Mouse (Mus musculus) midbrain, embryonic 16.5 days (tissue): Measurements from ENCODE around the gene Gm20388. TPM values are rescaled to one million over a fixed set of nuclear protein-coding genes. Genes with fewer than 3 reads are reported as not detected.
A peak's percentile ranks its signal among the peaks of the same experiment; 100 is the strongest.

Experiments used
- ATAC-seq: fragments of 200-750 bp; cut with Nextera tagmentation; 2 replicates; pipeline ENCODE4 v1.8.0; 2017; ENCODE audit warnings: moderate TSS enrichment
- H3K27ac ChIP-seq: fragments of 300-500 bp; sonication (generic); 2 replicates; pipeline ENCODE4 v1.5.1; 2014; ENCODE audit warnings: mild to moderate bottlenecking, low read length, mixed read lengths
- H3K27me3 ChIP-seq: fragments of 300-500 bp; sonication (generic); 2 replicates; pipeline ENCODE4 v1.6.1; 2014; ENCODE audit warnings: low read depth, low read length, mixed read lengths; ENCODE audit not compliant: control insufficient read depth, insufficient read depth
- H3K36me3 ChIP-seq: fragments of 300-500 bp; sonication (generic); 2 replicates; pipeline ENCODE4 v1.6.1; 2014; ENCODE audit warnings: mild to moderate bottlenecking, low read length, moderate library complexity, mixed read lengths; ENCODE audit not compliant: control insufficient read depth, insufficient read depth
- H3K4me1 ChIP-seq: fragments of 300-500 bp; sonication (generic); 2 replicates; pipeline ENCODE4 v1.6.1; 2014; ENCODE audit warnings: mild to moderate bottlenecking, low read length, mixed read lengths; ENCODE audit not compliant: control insufficient read depth, insufficient read depth
- H3K4me2 ChIP-seq: fragments of 300-500 bp; sonication (generic); 2 replicates; pipeline ENCODE4 v1.6.1; 2014; ENCODE audit warnings: mild to moderate bottlenecking, low read length, mixed read lengths
- H3K4me3 ChIP-seq: fragments of 300-500 bp; sonication (generic); 2 replicates; pipeline ENCODE4 v1.5.1; 2014; ENCODE audit warnings: low read depth, mild to moderate bottlenecking, low read length, moderate library complexity, mixed read lengths
- H3K9ac ChIP-seq: fragments of 300-500 bp; sonication (generic); 2 replicates; pipeline ENCODE4 v1.6.1; 2014; ENCODE audit warnings: low read depth, low read length, mixed read lengths
- H3K9me3 ChIP-seq: fragments of 300-500 bp; sonication (generic); replicated peaks from 2 replicates; pipeline ENCODE4 v1.6.1; 2014; ENCODE audit warnings: mild to moderate bottlenecking, low read length, mixed read lengths; ENCODE audit not compliant: control insufficient read depth, poor library complexity, severe bottlenecking
- WGBS: fragments of 180-500 bp; shearing (Covaris S2); extraction: QIAGEN DNeasy Blood & Tissue Kit; methylation state at CpG from one replicate; pipeline ENCODE4 v1.1.7; 2014; 5-methylcytosine and 5-hydroxymethylcytosine counted together
- polyA plus RNA-seq: library from polyadenylated mRNA; unstranded; fragments of >200 nt; fragmentation: Nextera tagmentation; extraction: Ambion mirVana; gene quantifications from 2 replicates; pipeline ENCODE4 v1.2.1, GENCODE M21; 2015

The Gm20388 gene
- polyA plus RNA-seq, 1 experiment from 2014 or later = 7.5 TPM

DNA sequence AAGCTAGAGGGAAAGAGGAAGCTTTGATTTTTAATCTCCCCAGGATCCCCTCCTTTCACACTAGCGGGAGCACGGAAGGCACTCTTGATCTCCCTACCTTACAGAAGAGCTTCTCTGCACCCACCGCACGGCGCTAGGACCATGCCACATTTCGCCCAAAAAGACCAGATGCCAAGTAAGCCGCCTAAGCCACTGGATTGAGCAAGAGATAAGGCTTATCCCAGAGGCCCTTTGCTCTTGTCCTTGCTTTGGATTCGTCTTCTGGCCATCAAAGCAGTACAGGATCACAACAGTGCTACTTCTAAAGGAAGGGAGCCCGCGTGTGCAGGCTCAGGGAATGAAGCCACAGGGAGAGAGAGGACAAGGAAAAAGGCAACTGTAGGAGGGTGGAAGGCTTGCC is 184.2 kb downstream of the Gm20388 start:
- Histone ChIP-seq H3K27me3 (no peaks in the 10 kb centered on the region), H3K4me3 (no peak overlapping the region), H3K27ac (no peak overlapping the region), H3K4me2 (no peak overlapping the region), H3K9me3 (no peaks in the 10 kb centered on the region), H3K4me1 (peaks cover 7% of the 10 kb centered on the region), H3K9ac (no peak overlapping the region), H3K36me3 (peaks cover 18% of the 10 kb centered on the region)
- ATAC-seq = no peak
- 83% methylated on average over 10 of the region's 10 CpGs for WGBS

DNA sequence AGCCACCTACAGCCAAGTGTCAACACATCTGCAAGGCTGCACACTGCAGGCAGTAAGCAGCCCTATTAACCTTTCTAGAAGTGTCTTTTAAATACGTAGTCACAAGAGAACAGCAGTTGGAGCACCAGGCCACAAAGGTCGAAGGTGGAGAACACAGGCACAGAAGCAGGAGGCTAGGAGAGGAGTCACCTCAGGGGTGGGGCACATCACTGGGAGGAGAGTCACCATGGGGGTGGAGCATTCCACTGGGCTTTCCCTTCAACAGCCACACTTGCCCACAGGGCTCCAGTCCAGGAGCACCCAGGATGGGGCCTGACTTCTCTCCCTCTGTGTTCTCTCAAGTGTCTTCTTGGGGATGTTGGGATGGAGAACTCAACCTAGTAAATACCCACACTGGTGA is 185.8 kb downstream of the Gm20388 start:
- H3K4me1 ChIP-seq = peaks cover 15% of the 10 kb centered on the region
- H3K4me3 ChIP-seq = no peak overlapping the region
- WGBS = 92% methylated on average over 2 of the region's 2 CpGs
- H3K27me3 ChIP-seq = no peaks in the 10 kb centered on the region
- H3K9me3 ChIP-seq = no peaks in the 10 kb centered on the region
- no peak overlapping the region for H3K4me2 ChIP-seq
- no peak for ATAC-seq
- H3K27ac ChIP-seq = no peak overlapping the region
- peaks cover 6% of the 10 kb centered on the region; the same call in 1 of the 2 replicates for H3K36me3 ChIP-seq
- no peak overlapping the region for H3K9ac ChIP-seq

DNA sequence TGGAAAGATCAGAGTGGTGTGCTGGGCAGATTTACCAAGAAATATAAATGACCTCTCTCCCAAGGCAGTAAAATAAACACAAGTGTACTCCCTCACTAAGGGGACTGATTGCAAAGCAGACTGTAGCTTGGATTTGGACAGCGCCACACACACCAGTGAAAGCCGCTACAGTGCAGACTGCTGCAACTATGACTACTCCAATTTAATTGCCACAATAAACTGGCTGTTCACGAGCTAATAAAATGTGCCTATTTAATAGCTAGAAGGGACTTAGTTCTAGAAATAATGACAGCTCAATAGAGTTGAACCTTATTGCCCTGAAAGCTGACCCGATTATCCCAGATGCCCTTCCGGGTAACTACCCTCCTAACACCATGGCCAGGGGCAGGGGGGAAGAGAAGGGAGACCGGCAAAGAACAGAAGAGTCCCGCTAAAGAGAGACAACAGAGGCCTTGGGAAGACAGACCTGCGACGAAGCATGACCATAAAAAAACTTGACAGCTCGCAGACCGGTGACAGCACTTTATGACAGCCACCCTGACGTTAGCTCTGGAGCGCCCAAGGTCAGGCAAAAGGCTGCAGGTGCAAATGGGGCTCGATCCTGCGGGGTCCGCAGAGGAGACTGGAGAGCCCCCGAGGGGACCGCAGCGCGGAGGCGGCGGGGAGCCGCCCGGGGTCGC is 189.9 kb downstream of the Gm20388 start:
- H3K36me3 ChIP-seq = no peaks in the 10 kb centered on the region
- no peaks in the 10 kb centered on the region for H3K27me3 ChIP-seq
- peak overlapping the region; percentile 96 for H3K4me3 ChIP-seq
- peak; percentile 3; the same call in 1 of the 2 replicates for ATAC-seq
- peak overlapping the region; percentile 94 for H3K9ac ChIP-seq
- H3K4me2 ChIP-seq = peak overlapping the region; percentile 94
- WGBS = 7% methylated on average over 25 of the region's 25 CpGs
- H3K27ac ChIP-seq = peak overlapping the region; percentile 95
- peaks cover 25% of the 10 kb centered on the region for H3K4me1 ChIP-seq
- no peaks in the 10 kb centered on the region for H3K9me3 ChIP-seq

DNA sequence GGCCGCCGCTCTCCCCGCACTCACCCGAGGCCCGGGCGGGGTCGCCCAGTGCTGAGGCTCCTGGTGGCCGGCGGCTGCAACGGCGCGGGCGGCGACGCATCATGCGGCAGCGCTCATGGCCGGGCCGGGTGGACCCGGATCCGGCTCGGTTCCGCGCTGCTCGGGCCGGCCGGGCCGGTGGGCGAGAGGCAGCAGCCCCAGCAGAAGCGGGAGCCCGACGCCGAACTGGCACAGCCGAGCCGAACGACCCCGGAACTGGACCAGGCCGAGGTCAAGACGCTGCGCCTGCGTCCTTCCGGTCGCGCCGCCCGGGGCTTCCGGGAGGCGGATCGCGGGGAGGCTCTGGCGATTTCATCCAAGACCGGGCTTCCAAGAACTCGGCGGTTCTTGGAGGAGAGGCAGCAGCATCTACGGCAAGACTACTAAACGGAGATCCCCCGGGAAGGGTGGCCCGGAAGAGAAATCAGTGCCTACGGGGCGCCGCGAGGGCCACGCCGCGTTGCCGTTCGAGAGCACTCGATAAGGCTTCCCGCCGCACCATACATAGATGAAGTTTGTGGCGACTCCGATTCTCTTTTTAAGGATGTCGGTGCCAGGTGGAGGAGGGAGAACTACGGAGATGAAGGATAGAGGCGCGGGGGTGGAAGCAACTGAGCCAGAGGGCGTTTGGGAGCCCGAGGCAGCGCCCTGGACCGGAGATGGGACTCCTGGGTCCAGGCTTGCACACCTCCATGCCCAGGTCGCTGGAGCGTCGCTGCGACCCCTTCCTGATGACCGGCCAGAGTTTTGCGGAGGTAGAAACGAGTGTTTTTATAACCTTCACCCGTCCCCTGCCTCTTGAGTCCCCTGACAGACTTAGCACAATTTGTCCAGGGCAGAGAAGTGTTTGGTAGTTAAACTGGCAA is 190.7 kb downstream of the Gm20388 start, which contains the start of gene Zdhhc7:
Gene Zdhhc7, minus strand, starts transcription at position 415 of the 905 bp plus-strand sequence.
- H3K9ac ChIP-seq = peak within 1 kb of the TSS; percentile 94
- H3K4me1 ChIP-seq = peaks cover 25% of the 10 kb centered on the region
- H3K27me3 ChIP-seq = no peaks in the 10 kb centered on the region
- no peaks in the 10 kb centered on the region for H3K9me3 ChIP-seq
- ATAC-seq = peak; percentile 90
- under 1% methylated on average over 81 of the region's 88 CpGs for WGBS
- H3K36me3 ChIP-seq = no peaks in the 10 kb centered on the region
- H3K4me2 ChIP-seq = peak within 1 kb of the TSS; percentile 94
- H3K27ac ChIP-seq = peak within 1 kb of the TSS; percentile 95
- H3K4me3 ChIP-seq = peak within 1 kb of the TSS; percentile 96

DNA sequence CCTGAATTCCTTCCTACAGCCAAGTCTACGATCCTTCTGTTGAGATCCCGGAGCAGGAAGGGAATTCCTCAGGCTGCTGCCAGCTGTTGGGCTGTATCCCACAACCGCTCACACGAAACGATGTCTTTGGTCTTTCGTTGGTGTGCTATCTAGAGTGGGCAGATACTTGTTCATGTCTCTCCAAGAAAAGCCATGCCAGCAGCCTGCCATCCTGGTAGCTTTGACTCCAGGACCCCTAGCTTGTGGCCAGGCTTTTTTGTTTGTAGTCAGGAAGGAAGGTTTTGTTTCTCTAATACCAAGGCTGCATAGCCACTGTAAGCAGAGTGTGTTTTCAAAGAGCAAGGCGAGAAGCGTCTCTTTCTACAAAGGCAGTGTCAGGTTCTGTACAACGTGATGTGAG is 193.3 kb downstream of the Gm20388 start:
- H3K27ac ChIP-seq = no peak overlapping the region
- 93% methylated on average over 9 of the region's 9 CpGs for WGBS
- H3K27me3 ChIP-seq = no peaks in the 10 kb centered on the region
- no peak overlapping the region for H3K4me3 ChIP-seq
- no peak overlapping the region for H3K4me2 ChIP-seq
- H3K9ac ChIP-seq = no peak overlapping the region
- no peak for ATAC-seq
- H3K36me3 ChIP-seq = no peaks in the 10 kb centered on the region
- H3K9me3 ChIP-seq = no peaks in the 10 kb centered on the region
- peaks cover 23% of the 10 kb centered on the region for H3K4me1 ChIP-seq

DNA sequence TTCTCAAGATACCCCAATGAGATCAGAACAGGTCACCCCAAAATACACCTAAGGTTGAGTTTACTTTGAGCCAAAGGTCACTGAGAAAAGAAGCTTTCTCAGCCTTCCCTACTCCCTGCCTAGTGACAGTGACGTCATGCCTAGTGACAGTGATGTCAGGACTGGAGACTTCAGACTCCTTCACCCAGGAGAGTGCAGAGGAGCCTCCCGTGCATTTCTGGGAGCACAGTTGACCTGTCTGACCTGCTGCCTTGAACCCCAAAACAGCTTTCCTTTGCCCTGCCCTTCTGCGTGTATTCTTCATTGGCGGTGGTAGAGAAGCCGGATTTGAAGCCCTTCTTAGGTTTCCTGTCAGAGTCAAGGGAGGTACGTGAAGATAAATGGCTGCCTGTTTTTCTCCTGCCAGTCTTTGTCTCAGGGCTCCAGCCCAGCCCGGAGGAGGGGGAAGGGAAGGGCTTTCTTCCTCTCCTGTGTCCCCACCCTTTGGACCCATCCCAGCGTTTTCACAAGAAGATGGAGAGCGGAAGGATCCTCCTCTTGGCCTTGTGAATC is 194.2 kb downstream of the Gm20388 start:
- Histone ChIP-seq H3K4me1 (peaks cover 18% of the 10 kb centered on the region), H3K4me2 (no peak overlapping the region), H3K9ac (no peak overlapping the region), H3K27ac (no peak overlapping the region), H3K36me3 (no peaks in the 10 kb centered on the region), H3K27me3 (no peaks in the 10 kb centered on the region), H3K4me3 (no peak overlapping the region), H3K9me3 (no peaks in the 10 kb centered on the region)
- WGBS = 72% methylated on average over 9 of the region's 9 CpGs
- ATAC-seq = no peak

DNA sequence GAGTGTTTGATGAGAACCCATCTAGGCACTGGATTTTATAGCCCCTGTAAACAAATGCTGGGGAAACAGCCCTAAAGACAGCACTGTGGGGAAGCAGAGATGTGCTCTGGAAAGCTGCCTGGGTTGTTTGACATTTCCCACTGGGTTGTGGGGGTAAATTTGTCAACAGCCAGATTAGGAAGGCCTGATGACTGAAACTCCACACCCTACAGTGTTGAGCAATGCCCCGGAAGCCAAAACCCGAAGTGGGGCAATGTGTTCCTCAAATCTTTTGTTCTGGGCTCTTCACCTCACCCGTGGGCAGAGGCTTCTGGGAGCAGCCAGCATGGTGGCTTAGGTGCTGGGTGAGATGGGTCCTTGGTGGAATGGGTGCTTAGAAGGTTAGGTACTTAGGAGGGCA is 198.5 kb downstream of the Gm20388 start:
- Histone ChIP-seq H3K4me3 (no peak overlapping the region), H3K9me3 (no peaks in the 10 kb centered on the region), H3K4me1 (peaks cover 6% of the 10 kb centered on the region; the same call in 1 of the 2 replicates), H3K4me2 (no peak overlapping the region), H3K27ac (no peak overlapping the region), H3K9ac (no peak overlapping the region), H3K27me3 (no peaks in the 10 kb centered on the region), H3K36me3 (no peaks in the 10 kb centered on the region)
- WGBS = 67% methylated on average over 3 of the region's 3 CpGs
- no peak for ATAC-seq

DNA sequence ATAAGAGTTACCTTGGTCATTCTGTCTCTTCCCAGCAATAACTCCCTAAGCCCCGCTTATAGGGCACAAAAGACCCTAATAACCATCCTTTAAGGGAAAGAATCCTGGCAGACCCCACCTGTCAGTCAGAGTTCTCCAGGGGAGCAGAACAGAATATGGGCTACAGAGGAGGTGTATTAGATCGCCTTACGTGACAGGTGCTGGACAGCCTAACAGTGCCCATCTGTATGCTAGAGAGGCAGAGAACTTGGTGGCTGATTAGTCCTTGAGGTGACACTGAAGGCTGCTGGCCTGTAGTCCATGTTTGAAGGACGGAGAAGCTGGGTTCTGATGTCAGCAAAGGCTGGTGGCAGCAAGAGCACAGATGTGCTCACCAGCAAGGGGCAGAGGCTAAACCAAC is 200.3 kb downstream of the Gm20388 start:
- no peaks in the 10 kb centered on the region for H3K9me3 ChIP-seq
- H3K9ac ChIP-seq = no peak overlapping the region
- no peak overlapping the region for H3K4me3 ChIP-seq
- no peaks in the 10 kb centered on the region for H3K36me3 ChIP-seq
- H3K4me2 ChIP-seq = no peak overlapping the region
- no peak for ATAC-seq
- WGBS = 87% methylated on average over 4 of the region's 4 CpGs
- peaks cover 10% of the 10 kb centered on the region; the same call in 1 of the 2 replicates for H3K4me1 ChIP-seq
- no peaks in the 10 kb centered on the region for H3K27me3 ChIP-seq
- H3K27ac ChIP-seq = no peak overlapping the region
